Mouse (Mus musculus): Measurements from ENCODE around the gene Lipc. TPM values are rescaled to one million over a fixed set of nuclear protein-coding genes. Genes with fewer than 3 reads are reported as not detected.

Gene Lipc
- polyA plus RNA-seq, 1 experiment from 2014 or later: 0.09 TPM

GRCm38 (mm10) chr9:70926820-70927588, 25.0 kb downstream of the Lipc start:
- Histone ChIP-seq H3K27ac (no peak overlapping the region), H3K36me3 (replicated peaks) (no peaks in the 10 kb centered on the region), H3K27me3 (replicated peaks) (no peaks in the 10 kb centered on the region), H3K4me2 (no peak overlapping the region), H3K4me1 (no peaks in the 10 kb centered on the region), H3K9me3 (no peaks in the 10 kb centered on the region), H3K9ac (no peak overlapping the region), H3K4me3 (no peak overlapping the region)
- no peak for ATAC-seq (replicated peaks)
- 75% methylated on average over 6 of the region's 6 CpGs for WGBS

- 86% methylated on average over 6 of the region's 6 CpGs for WGBS
- H3K4me2 ChIP-seq: no peak overlapping the region
- H3K4me1 ChIP-seq: no peaks in the 10 kb centered on the region
- no peaks in the 10 kb centered on the region for H3K36me3 ChIP-seq (replicated peaks)
- H3K27me3 ChIP-seq (replicated peaks): no peaks in the 10 kb centered on the region
- H3K9ac ChIP-seq: no peak overlapping the region
- no peak for ATAC-seq (replicated peaks)
- no peak overlapping the region for H3K27ac ChIP-seq
- no peak overlapping the region for H3K4me3 ChIP-seq
- H3K9me3 ChIP-seq: no peaks in the 10 kb centered on the region
Measured at GRCm38 (mm10) chr9:70925225-70925624, 26.8 kb downstream of the Lipc start.

GRCm38 (mm10) chr9:70924763-70925162, 27.3 kb downstream of the Lipc start:
- 88% methylated on average over 3 of the region's 3 CpGs for WGBS
- ATAC-seq (replicated peaks): no peak

GRCm38 (mm10) chr9:70921781-70922565, 30.1 kb downstream of the Lipc start:
- Histone ChIP-seq H3K27ac (no peak overlapping the region), H3K4me1 (no peaks in the 10 kb centered on the region), H3K9ac (no peak overlapping the region), H3K4me2 (no peak overlapping the region), H3K4me3 (no peak overlapping the region), H3K27me3 (replicated peaks) (no peaks in the 10 kb centered on the region), H3K36me3 (replicated peaks) (no peaks in the 10 kb centered on the region), H3K9me3 (no peaks in the 10 kb centered on the region)
- whole genome bisulfite sequencing: 55% methylated on average over 7 of the region's 7 CpGs
- ATAC-seq (replicated peaks): no peak

More at GRCm38 (mm10) chr9:70924763-70925162, 27.3 kb downstream of the Lipc start:
- no peaks in the 10 kb centered on the region for H3K27me3 ChIP-seq (replicated peaks)
- H3K9ac ChIP-seq: no peak overlapping the region
- H3K36me3 ChIP-seq (replicated peaks): no peaks in the 10 kb centered on the region
- H3K4me2 ChIP-seq: no peak overlapping the region
- no peak overlapping the region for H3K27ac ChIP-seq
- no peaks in the 10 kb centered on the region for H3K9me3 ChIP-seq
- no peaks in the 10 kb centered on the region for H3K4me1 ChIP-seq
- no peak overlapping the region for H3K4me3 ChIP-seq

GRCm38 (mm10) chr9:70921132-70921531, 30.9 kb downstream of the Lipc start:
- no peak overlapping the region for H3K4me2 ChIP-seq
- H3K4me1 ChIP-seq: no peaks in the 10 kb centered on the region
- H3K9ac ChIP-seq: no peak overlapping the region
- 72% methylated on average over 3 of the region's 3 CpGs for WGBS
- H3K27me3 ChIP-seq (replicated peaks): no peaks in the 10 kb centered on the region
- ATAC-seq (replicated peaks): no peak
- no peaks in the 10 kb centered on the region for H3K36me3 ChIP-seq (replicated peaks)
- H3K4me3 ChIP-seq: no peak overlapping the region
- H3K27ac ChIP-seq: no peak overlapping the region
- no peaks in the 10 kb centered on the region for H3K9me3 ChIP-seq

- WGBS: 89% methylated on average over 3 of the region's 3 CpGs
- Histone ChIP-seq H3K4me2 (no peak overlapping the region), H3K36me3 (replicated peaks) (no peaks in the 10 kb centered on the region), H3K9ac (no peak overlapping the region), H3K27me3 (replicated peaks) (no peaks in the 10 kb centered on the region), H3K4me1 (no peaks in the 10 kb centered on the region), H3K9me3 (no peaks in the 10 kb centered on the region), H3K4me3 (no peak overlapping the region), H3K27ac (no peak overlapping the region)
- no peak for ATAC-seq (replicated peaks)
Measured at GRCm38 (mm10) chr9:70919271-70919670, 32.8 kb downstream of the Lipc start.

- WGBS: 66% methylated on average over 7 of the region's 7 CpGs
- H3K27me3 ChIP-seq (replicated peaks): no peaks in the 10 kb centered on the region
- H3K4me2 ChIP-seq: no peak overlapping the region
- no peak overlapping the region for H3K4me3 ChIP-seq
- ATAC-seq (replicated peaks): no peak
- H3K36me3 ChIP-seq (replicated peaks): no peaks in the 10 kb centered on the region
- no peaks in the 10 kb centered on the region for H3K9me3 ChIP-seq
- H3K4me1 ChIP-seq: no peaks in the 10 kb centered on the region
- H3K27ac ChIP-seq: no peak overlapping the region
- H3K9ac ChIP-seq: no peak overlapping the region
Measured at GRCm38 (mm10) chr9:70916516-70916915, 35.5 kb downstream of the Lipc start.

GRCm38 (mm10) chr9:70915356-70915685, 36.7 kb downstream of the Lipc start:
- 90% methylated on average over 2 of the region's 2 CpGs for WGBS

GRCm38 (mm10) chr9:70914659-70915355, 37.2 kb downstream of the Lipc start:
- 75% methylated on average over 10 of the region's 10 CpGs for WGBS
- no peaks in the 10 kb centered on the region for H3K36me3 ChIP-seq (replicated peaks)
- H3K9me3 ChIP-seq: no peaks in the 10 kb centered on the region
- no peaks in the 10 kb centered on the region for H3K27me3 ChIP-seq (replicated peaks)
- no peaks in the 10 kb centered on the region for H3K4me1 ChIP-seq
- ATAC-seq (replicated peaks): no peak
- no peak overlapping the region for H3K9ac ChIP-seq
- H3K4me3 ChIP-seq: no peak overlapping the region
- H3K27ac ChIP-seq: no peak overlapping the region
- no peak overlapping the region for H3K4me2 ChIP-seq

More at GRCm38 (mm10) chr9:70915356-70915685, 36.7 kb downstream of the Lipc start:
- H3K36me3 ChIP-seq (replicated peaks): no peaks in the 10 kb centered on the region
- ATAC-seq (replicated peaks): no peak
- H3K9ac ChIP-seq: no peak overlapping the region
- H3K27me3 ChIP-seq (replicated peaks): no peaks in the 10 kb centered on the region
- H3K4me3 ChIP-seq: no peak overlapping the region
- no peaks in the 10 kb centered on the region for H3K4me1 ChIP-seq
- no peak overlapping the region for H3K27ac ChIP-seq
- no peak overlapping the region for H3K4me2 ChIP-seq
- no peaks in the 10 kb centered on the region for H3K9me3 ChIP-seq

- Histone ChIP-seq H3K9me3 (no peaks in the 10 kb centered on the region), H3K9ac (no peak overlapping the region), H3K4me2 (no peak overlapping the region), H3K27ac (no peak overlapping the region), H3K27me3 (replicated peaks) (no peaks in the 10 kb centered on the region), H3K36me3 (replicated peaks) (no peaks in the 10 kb centered on the region), H3K4me1 (no peaks in the 10 kb centered on the region), H3K4me3 (no peak overlapping the region)
- ATAC-seq (replicated peaks): no peak
- 91% methylated on average over 4 of the region's 4 CpGs for WGBS
Measured at GRCm38 (mm10) chr9:70911163-70911562, 40.9 kb downstream of the Lipc start.

- Histone ChIP-seq H3K9me3 (no peaks in the 10 kb centered on the region), H3K27me3 (replicated peaks) (no peaks in the 10 kb centered on the region), H3K9ac (no peak overlapping the region), H3K4me1 (no peaks in the 10 kb centered on the region), H3K27ac (no peak overlapping the region), H3K4me3 (no peak overlapping the region), H3K4me2 (no peak overlapping the region), H3K36me3 (replicated peaks) (no peaks in the 10 kb centered on the region)
- no peak for ATAC-seq (replicated peaks)
- 79% methylated on average over 6 of the region's 6 CpGs for WGBS
Measured at GRCm38 (mm10) chr9:70910351-70910750, 41.7 kb downstream of the Lipc start.
